Mouse (Mus musculus): ENCODE results near the gene Hmgb1.

Hmgb1 gene

GRCm38 (mm10) chr5:149039825-149040224 is 144.5 kb downstream of the Hmgb1 start:
- ATAC-seq (ENCODE audit: insufficient number of reproducible peaks, low FRiP score, low TSS enrichment): no peak

- ATAC-seq (ENCODE audit: insufficient number of reproducible peaks, low FRiP score, low TSS enrichment): no peak
Measured at GRCm38 (mm10) chr5:149037729-149038128, 146.6 kb downstream of the Hmgb1 start.

- ATAC-seq (ENCODE audit: insufficient number of reproducible peaks, low FRiP score, low TSS enrichment): no peak
Measured at GRCm38 (mm10) chr5:149036920-149037319, 147.4 kb downstream of the Hmgb1 start.

GRCm38 (mm10) chr5:149032438-149032837 is 151.9 kb downstream of the Hmgb1 start:
- ATAC-seq (ENCODE audit: insufficient number of reproducible peaks, low FRiP score, low TSS enrichment): no peak

GRCm38 (mm10) chr5:149031199-149031750 is 153.0 kb downstream of the Hmgb1 start:
- peak; percentile 68; the same call in 1 of the 2 replicates for ATAC-seq (ENCODE audit: insufficient number of reproducible peaks, low FRiP score, low TSS enrichment)

- ATAC-seq (ENCODE audit: insufficient number of reproducible peaks, low FRiP score, low TSS enrichment): no peak
Measured at GRCm38 (mm10) chr5:149030103-149030502, 154.2 kb downstream of the Hmgb1 start.

GRCm38 (mm10) chr5:149028394-149028793 is 155.9 kb downstream of the Hmgb1 start:
- no peak for ATAC-seq (ENCODE audit: insufficient number of reproducible peaks, low FRiP score, low TSS enrichment)

GRCm38 (mm10) chr5:149027389-149027788 is 156.9 kb downstream of the Hmgb1 start:
- ATAC-seq (ENCODE audit: insufficient number of reproducible peaks, low FRiP score, low TSS enrichment): no peak

GRCm38 (mm10) chr5:149021120-149021519 is 163.2 kb downstream of the Hmgb1 start:
- ATAC-seq (ENCODE audit: insufficient number of reproducible peaks, low FRiP score, low TSS enrichment): no peak

GRCm38 (mm10) chr5:149020681-149021062 is 163.6 kb downstream of the Hmgb1 start:
- ATAC-seq (ENCODE audit: insufficient number of reproducible peaks, low FRiP score, low TSS enrichment): no peak

- ATAC-seq (ENCODE audit: insufficient number of reproducible peaks, low FRiP score, low TSS enrichment): no peak
Measured at GRCm38 (mm10) chr5:149020059-149020680, 164.1 kb downstream of the Hmgb1 start.

GRCm38 (mm10) chr5:149017666-149018415 is 166.4 kb downstream of the Hmgb1 start:
- no peak for ATAC-seq (ENCODE audit: insufficient number of reproducible peaks, low FRiP score, low TSS enrichment)

GRCm38 (mm10) chr5:149017181-149017580 is 167.1 kb downstream of the Hmgb1 start:
- no peak for ATAC-seq (ENCODE audit: insufficient number of reproducible peaks, low FRiP score, low TSS enrichment)

- ATAC-seq (ENCODE audit: insufficient number of reproducible peaks, low FRiP score, low TSS enrichment): no peak
Measured at GRCm38 (mm10) chr5:149016261-149016660, 168.0 kb downstream of the Hmgb1 start.

- ATAC-seq (ENCODE audit: insufficient number of reproducible peaks, low FRiP score, low TSS enrichment): 0 out of 2 replicates have a peak, but pooled peaks have one; percentile 45
Measured at GRCm38 (mm10) chr5:149015335-149016201, 168.7 kb downstream of the Hmgb1 start.

- no peak for ATAC-seq (ENCODE audit: insufficient number of reproducible peaks, low FRiP score, low TSS enrichment)
Measured at GRCm38 (mm10) chr5:149014600-149015268, 169.6 kb downstream of the Hmgb1 start.

- no peak for ATAC-seq (ENCODE audit: insufficient number of reproducible peaks, low FRiP score, low TSS enrichment)
Measured at GRCm38 (mm10) chr5:149013817-149014508, 170.3 kb downstream of the Hmgb1 start.

GRCm38 (mm10) chr5:149009111-149009510 is 175.2 kb downstream of the Hmgb1 start:
- no peak for ATAC-seq (ENCODE audit: insufficient number of reproducible peaks, low FRiP score, low TSS enrichment)

- ATAC-seq (ENCODE audit: insufficient number of reproducible peaks, low FRiP score, low TSS enrichment): no peak
Measured at GRCm38 (mm10) chr5:149007295-149007646, 177.0 kb downstream of the Hmgb1 start.
